Mouse (Mus musculus) stomach, embryonic 14.5 days (tissue): ENCODE measurements around the gene Trnau1ap. TPM values are rescaled to one million over a fixed set of nuclear protein-coding genes. Genes with fewer than 3 reads are reported as not detected.

Experiments used
- ATAC-seq: fragments of 200-750 bp; cut with Nextera tagmentation; 2 replicates; pipeline ENCODE4 v1.8.0; 2017; ENCODE audit warnings: low read depth, moderate TSS enrichment; ENCODE audit not compliant: insufficient number of reproducible peaks, insufficient read depth, low FRiP score
- H3K27ac ChIP-seq: fragments of 300-500 bp; sonication (generic); 2 replicates; pipeline ENCODE4 v1.5.1; 2014; ENCODE audit warnings: mild to moderate bottlenecking, low read length, moderate library complexity, mixed read lengths
- H3K27me3 ChIP-seq: fragments of 300-500 bp; sonication (generic); 2 replicates; pipeline ENCODE4 v1.6.1; 2014; ENCODE audit warnings: low read length, control low read depth, mixed read lengths; ENCODE audit not compliant: control insufficient read depth, insufficient read depth
- H3K36me3 ChIP-seq: fragments of 300-500 bp; sonication (generic); 2 replicates; pipeline ENCODE4 v1.6.1; 2014; ENCODE audit warnings: mild to moderate bottlenecking, control low read depth, low read length, moderate library complexity, mixed read lengths; ENCODE audit not compliant: control insufficient read depth, insufficient read depth
- H3K4me1 ChIP-seq: fragments of 300-500 bp; sonication (generic); 2 replicates; pipeline ENCODE4 v1.6.1; 2014; ENCODE audit warnings: low read length, control low read depth, mixed read lengths; ENCODE audit not compliant: control insufficient read depth, insufficient read depth
- H3K4me2 ChIP-seq: fragments of 300-500 bp; sonication (generic); replicated peaks from 2 replicates; pipeline ENCODE4 v1.6.1; 2014; ENCODE audit warnings: low read depth, low read length, control low read depth
- H3K4me3 ChIP-seq: fragments of 300-500 bp; sonication (generic); 2 replicates; pipeline ENCODE4 v1.5.1; 2014; ENCODE audit warnings: low read depth, low read length, control low read depth
- H3K9ac ChIP-seq: fragments of 300-500 bp; sonication (generic); replicated peaks from 2 replicates; pipeline ENCODE4 v1.6.1; 2014; ENCODE audit warnings: low read depth, mild to moderate bottlenecking, control low read depth, low read length, moderate library complexity, mixed read lengths
- H3K9me3 ChIP-seq: fragments of 300-500 bp; sonication (generic); 2 replicates; pipeline ENCODE4 v1.6.1; 2016; ENCODE audit warnings: low read depth, low read length, control low read depth; ENCODE audit not compliant: control insufficient read depth
- WGBS: fragments of 180-500 bp; shearing (Covaris S2); extraction: QIAGEN DNeasy Blood & Tissue Kit; methylation state at CpG from one replicate; pipeline ENCODE4 v1.1.7; 2014; 5-methylcytosine and 5-hydroxymethylcytosine counted together
- polyA plus RNA-seq: library from polyadenylated mRNA; unstranded; fragments of >200 nt; fragmentation: Nextera tagmentation; extraction: Ambion mirVana; gene quantifications from 2 replicates; pipeline ENCODE4 v1.2.1, GENCODE M21; 2014

Gene Trnau1ap
- polyA plus RNA-seq, 1 experiment from 2014 or later, result 74.8 TPM

GRCm38 (mm10) chr4:132346661-132347060 lies 17.3 kb upstream of the Trnau1ap start:
- no peak for ATAC-seq
- no peak overlapping the region for H3K4me2 ChIP-seq
- no peaks in the 10 kb centered on the region for H3K27me3 ChIP-seq
- 63% methylated on average over 3 of the region's 3 CpGs for WGBS
- H3K4me3 ChIP-seq, result no peak overlapping the region
- H3K9ac ChIP-seq, result no peak overlapping the region
- H3K36me3 ChIP-seq, result peaks cover 10% of the 10 kb centered on the region
- no peaks in the 10 kb centered on the region for H3K9me3 ChIP-seq
- peaks cover 15% of the 10 kb centered on the region; the same call in 1 of the 2 replicates for H3K4me1 ChIP-seq
- no peak overlapping the region for H3K27ac ChIP-seq

DNA sequence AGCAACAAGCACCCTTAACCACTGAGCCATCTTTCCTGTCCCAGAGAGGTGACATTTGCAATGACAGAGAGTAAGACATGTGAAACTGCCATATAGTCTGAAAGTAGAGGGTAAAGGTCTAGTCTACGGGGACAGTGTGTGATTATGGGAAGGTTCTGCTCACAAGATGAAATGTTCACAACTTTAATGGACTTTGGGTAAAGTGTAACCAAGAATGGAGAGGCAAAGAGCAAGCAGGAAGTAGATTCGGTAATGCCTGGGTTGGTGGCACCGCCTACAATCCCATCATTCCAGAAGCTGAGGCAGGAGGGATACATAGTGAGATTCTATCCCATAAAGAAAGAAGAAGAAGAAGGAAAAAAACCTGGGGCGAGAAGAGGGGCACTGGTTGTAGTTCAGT lies 16.9 kb upstream of the Trnau1ap start:
- ATAC-seq, result no peak
- no peak overlapping the region for H3K27ac ChIP-seq

GRCm38 (mm10) chr4:132345843-132346212 lies 16.5 kb upstream of the Trnau1ap start:
- H3K4me3 ChIP-seq, result peak overlapping the region; percentile 87
- no peak overlapping the region for H3K9ac ChIP-seq
- H3K36me3 ChIP-seq, result peaks cover 2% of the 10 kb centered on the region; the same call in 1 of the 2 replicates
- H3K4me2 ChIP-seq, result no peak overlapping the region
- ATAC-seq, result no peak
- no peak overlapping the region for H3K27ac ChIP-seq
- H3K9me3 ChIP-seq, result no peaks in the 10 kb centered on the region
- H3K4me1 ChIP-seq, result peaks cover 12% of the 10 kb centered on the region; the same call in 1 of the 2 replicates
- WGBS, result 48% methylated on average over 5 of the region's 5 CpGs
- no peaks in the 10 kb centered on the region for H3K27me3 ChIP-seq

More for the DNA sequence above, 16.9 kb upstream of the Trnau1ap start:
- Histone ChIP-seq H3K27me3 (no peaks in the 10 kb centered on the region), H3K4me1 (peaks cover 12% of the 10 kb centered on the region; the same call in 1 of the 2 replicates), H3K9ac (no peak overlapping the region), H3K4me2 (no peak overlapping the region), H3K9me3 (no peaks in the 10 kb centered on the region), H3K4me3 (no peak overlapping the region), H3K36me3 (peaks cover 6% of the 10 kb centered on the region; the same call in 1 of the 2 replicates)
- 75% methylated on average over 4 of the region's 4 CpGs for WGBS

- H3K36me3 ChIP-seq, result no peaks in the 10 kb centered on the region; the same call in 1 of the 2 replicates
- H3K4me2 ChIP-seq, result peak overlapping the region; percentile 73
- H3K27ac ChIP-seq, result peak overlapping the region; percentile 52; the same call in 1 of the 2 replicates
- peak overlapping the region; percentile 77 for H3K9ac ChIP-seq
- no peaks in the 10 kb centered on the region for H3K9me3 ChIP-seq
- WGBS, result under 1% methylated on average over 82 of the region's 83 CpGs
- peak overlapping the region; percentile 87 for H3K4me3 ChIP-seq
- H3K27me3 ChIP-seq, result no peaks in the 10 kb centered on the region
- peak; percentile 86 for ATAC-seq
- H3K4me1 ChIP-seq, result peaks cover 12% of the 10 kb centered on the region; the same call in 1 of the 2 replicates
These were observed 16.0 kb upstream of the Trnau1ap start for GRCm38 (mm10) chr4:132345135-132345842.

DNA sequence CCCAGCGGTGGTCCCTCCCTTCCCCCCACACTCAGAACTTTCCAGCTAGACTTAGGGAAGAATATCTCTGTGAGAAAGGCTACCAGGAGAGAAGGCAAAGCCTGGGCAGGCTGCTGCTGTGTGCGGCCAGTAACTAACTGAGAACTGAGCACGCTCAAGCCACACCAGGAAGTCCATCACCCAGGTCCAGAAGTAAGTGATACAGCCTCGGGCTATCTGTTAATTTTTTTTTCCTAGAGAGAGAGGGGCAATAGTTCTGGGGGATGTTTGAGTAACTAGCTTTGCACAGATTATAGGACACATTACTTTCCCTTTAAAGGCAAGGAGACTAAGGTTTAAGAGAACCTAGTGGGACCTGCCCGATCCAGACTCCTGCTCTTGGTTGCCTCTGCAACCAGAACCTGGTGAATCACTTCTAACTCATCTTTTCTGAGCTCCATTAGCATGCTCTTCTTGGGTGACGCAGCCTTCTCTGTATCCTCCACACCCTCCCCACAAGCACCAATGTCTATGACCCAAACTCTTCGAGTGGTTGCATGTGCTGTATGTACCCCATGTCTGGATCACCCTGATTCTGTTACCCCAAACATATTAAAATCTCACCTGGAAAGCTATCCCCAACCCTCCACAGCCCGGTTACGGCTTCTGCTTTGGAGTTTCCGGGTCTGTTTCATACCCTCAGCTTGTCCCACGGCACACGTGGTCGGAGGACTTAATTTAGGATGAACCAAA lies 15.2 kb upstream of the Trnau1ap start:
- Histone ChIP-seq H3K4me1 (peaks cover 12% of the 10 kb centered on the region; the same call in 1 of the 2 replicates), H3K4me3 (peak overlapping the region; percentile 87), H3K4me2 (peak overlapping the region; percentile 73), H3K27ac (no peak overlapping the region), H3K27me3 (no peaks in the 10 kb centered on the region), H3K9me3 (no peaks in the 10 kb centered on the region), H3K9ac (peak overlapping the region; percentile 77), H3K36me3 (peaks cover 2% of the 10 kb centered on the region; the same call in 1 of the 2 replicates)
- ATAC-seq, result no peak
- 7% methylated on average over 13 of the region's 13 CpGs for WGBS

DNA sequence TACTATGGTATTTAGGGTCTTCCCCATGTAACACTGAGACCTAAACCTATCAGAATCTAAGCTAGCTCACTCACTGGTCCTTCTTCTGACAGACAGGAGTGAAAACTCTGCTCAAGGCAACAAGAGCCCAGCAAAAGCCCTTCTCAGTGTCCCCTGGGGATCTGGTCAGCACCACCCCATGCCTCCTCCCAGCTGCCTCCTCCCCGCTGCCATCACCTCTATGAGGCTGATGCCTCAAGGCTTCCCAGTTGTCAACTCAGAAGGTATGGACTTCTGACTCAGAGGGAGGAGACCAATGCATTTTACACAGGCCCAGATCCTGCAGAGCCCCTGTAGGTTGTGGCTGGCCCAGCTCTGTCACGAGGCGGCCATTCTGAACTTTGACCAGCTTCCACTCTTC lies 12.1 kb upstream of the Trnau1ap start:
- no peak overlapping the region for H3K9ac ChIP-seq

GRCm38 (mm10) chr4:132338943-132339342 lies 9.6 kb upstream of the Trnau1ap start:
- Histone ChIP-seq H3K4me3 (no peak overlapping the region), H3K27ac (no peak overlapping the region), H3K9ac (no peak overlapping the region), H3K27me3 (no peaks in the 10 kb centered on the region), H3K36me3 (peaks cover 43% of the 10 kb centered on the region), H3K4me1 (peaks cover 7% of the 10 kb centered on the region; the same call in 1 of the 2 replicates), H3K9me3 (no peaks in the 10 kb centered on the region), H3K4me2 (no peak overlapping the region)
- ATAC-seq, result no peak
- WGBS, result 93% methylated on average over 13 of the region's 13 CpGs

More for the DNA sequence above, 12.1 kb upstream of the Trnau1ap start:
- WGBS, result 88% methylated on average over 3 of the region's 3 CpGs
- no peak for ATAC-seq
- H3K9me3 ChIP-seq, result no peaks in the 10 kb centered on the region
- peaks cover 12% of the 10 kb centered on the region; the same call in 1 of the 2 replicates for H3K4me1 ChIP-seq
- peaks cover 23% of the 10 kb centered on the region for H3K36me3 ChIP-seq
- no peak overlapping the region for H3K4me2 ChIP-seq
- H3K27me3 ChIP-seq, result no peaks in the 10 kb centered on the region
- no peak overlapping the region for H3K4me3 ChIP-seq
- H3K27ac ChIP-seq, result no peak overlapping the region

- no peak overlapping the region for H3K27ac ChIP-seq
- 85% methylated on average over 6 of the region's 6 CpGs for WGBS
- no peaks in the 10 kb centered on the region for H3K27me3 ChIP-seq
- peaks cover 47% of the 10 kb centered on the region for H3K36me3 ChIP-seq
- no peak overlapping the region for H3K4me3 ChIP-seq
- ATAC-seq, result no peak
- no peaks in the 10 kb centered on the region for H3K9me3 ChIP-seq
- H3K4me2 ChIP-seq, result no peak overlapping the region
- H3K9ac ChIP-seq, result no peak overlapping the region
- 0 out of 2 replicates have a peak, but pooled peaks cover 8% of the 10 kb centered on the region for H3K4me1 ChIP-seq
These were observed 3.5 kb upstream of the Trnau1ap start for GRCm38 (mm10) chr4:132332880-132333279.
